Mouse (Mus musculus) forebrain, postnatal 0 days (tissue): ENCODE data around the gene Chd1. TPM values are rescaled to one million over a fixed set of nuclear protein-coding genes. Genes with fewer than 3 reads are reported as not detected.

Experiments
- ATAC-seq: fragments of 200-750 bp; cut with Nextera tagmentation; 2 replicates; pipeline ENCODE4 v1.8.0; 2017; ENCODE audit warnings: mild to moderate bottlenecking, moderate library complexity
- DNase-seq: peaks from one replicate; pipeline ENCODE4 v3.0.0-alpha.2; 2015
- H3K27ac ChIP-seq: fragments of 300-500 bp; sonication (generic); 2 replicates; pipeline ENCODE4 v1.5.1; 2014; ENCODE audit warnings: low read depth, mild to moderate bottlenecking, antibody characterized with exemption, low read length, moderate library complexity, mixed read lengths
- H3K27me3 ChIP-seq: fragments of 300-500 bp; sonication (generic); 2 replicates; pipeline ENCODE4 v1.6.1; 2014; ENCODE audit warnings: mild to moderate bottlenecking, low read length, mixed read lengths; ENCODE audit not compliant: insufficient read depth
- H3K36me3 ChIP-seq: fragments of 300-500 bp; sonication (generic); 2 replicates; pipeline ENCODE4 v1.6.1; 2014; ENCODE audit warnings: mild to moderate bottlenecking, moderate library complexity; ENCODE audit not compliant: insufficient read depth
- H3K4me1 ChIP-seq: fragments of 300-500 bp; sonication (generic); 2 replicates; pipeline ENCODE4 v1.6.1; 2014; ENCODE audit warnings: antibody characterized with exemption; ENCODE audit not compliant: insufficient read depth
- H3K4me2 ChIP-seq: fragments of 300-500 bp; sonication (generic); 2 replicates; pipeline ENCODE4 v1.6.1; 2014; ENCODE audit warnings: low read depth, mild to moderate bottlenecking, moderate library complexity
- H3K4me3 ChIP-seq: fragments of 300-500 bp; sonication (generic); 2 replicates; pipeline ENCODE4 v1.5.1; 2014; ENCODE audit warnings: low read depth, low read length, mixed read lengths
- H3K9ac ChIP-seq: fragments of 300-500 bp; sonication (generic); 2 replicates; pipeline ENCODE4 v1.6.1; 2014; ENCODE audit warnings: mild to moderate bottlenecking
- H3K9me3 ChIP-seq: fragments of 300-500 bp; sonication (generic); 2 replicates; pipeline ENCODE4 v1.6.1; 2016; ENCODE audit warnings: low read length
- CTCF ChIP-seq: sonication (generic); IDR thresholded peaks from 2 replicates; pipeline ENCODE4 v1.5.1; 2016; ENCODE audit warnings: antibody characterized with exemption, control low read depth, low read depth
- WGBS: fragments of 180-500 bp; shearing (Covaris S2); extraction: QIAGEN DNeasy Blood & Tissue Kit; methylation state at CpG from one replicate; pipeline ENCODE4 v1.1.7; 2014; 5-methylcytosine and 5-hydroxymethylcytosine counted together
- polyA plus RNA-seq: library from polyadenylated mRNA; unstranded; fragments of >200 nt; fragmentation: Nextera tagmentation; extraction: Ambion mirVana; gene quantifications from 2 replicates; pipeline ENCODE4 v1.2.1, GENCODE M21; 2015
- total RNA-seq: library from RNA; depleted of rRNA; stranded (reverse); fragments of >200 nt; gene quantifications from 2 replicates; pipeline ENCODE4 v1.2.3, GENCODE M21; 2014; rRNA removed

The Chd1 gene
- total and polyA plus RNA-seq, 2 experiments from 2014 or later: 14.2 to 20.5 TPM

DNA sequence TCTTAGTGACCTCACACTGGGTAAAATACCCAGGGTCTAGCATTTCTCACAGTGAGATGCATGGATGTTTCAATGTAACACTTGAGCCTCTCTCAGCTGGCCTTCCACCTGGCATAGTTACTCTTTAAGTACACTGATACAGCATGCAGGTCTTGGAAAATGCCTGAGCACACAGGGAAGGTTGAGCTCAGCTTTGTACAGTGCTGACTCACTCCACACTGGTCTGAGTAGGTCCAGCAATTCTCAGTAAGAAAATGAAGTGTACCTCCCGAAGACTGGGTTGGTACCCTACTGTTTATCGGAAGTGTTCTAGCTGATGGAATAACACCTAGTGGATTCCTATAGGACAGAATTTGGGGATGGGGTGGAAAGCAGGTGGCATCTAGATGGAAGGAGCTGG, 112.9 kb downstream of the Chd1 start:
- no peak overlapping the region for H3K27ac ChIP-seq
- H3K27me3 ChIP-seq: no peaks in the 10 kb centered on the region
- peaks cover 4% of the 10 kb centered on the region; the same call in 1 of the 2 replicates for H3K4me1 ChIP-seq

GRCm38 (mm10) chr17:15818372-15818771, 113.6 kb downstream of the Chd1 start:
- Histone ChIP-seq H3K4me2 (no peak overlapping the region), H3K4me1 (peaks cover 7% of the 10 kb centered on the region; the same call in 1 of the 2 replicates)

More for the DNA sequence above, 112.9 kb downstream of the Chd1 start:
- ATAC-seq: no peak
- H3K9me3 ChIP-seq: no peaks in the 10 kb centered on the region
- peaks cover 4% of the 10 kb centered on the region; the same call in 1 of the 2 replicates for H3K36me3 ChIP-seq
- H3K4me3 ChIP-seq: no peak overlapping the region
- no peak overlapping the region for H3K9ac ChIP-seq
- no peak overlapping the region for H3K4me2 ChIP-seq
- WGBS: 94% methylated on average over 2 of the region's 2 CpGs
- TF ChIP-seq CTCF: no peak
- DNase-seq: no peak

GRCm38 (mm10) chr17:15820146-15820545, 115.4 kb downstream of the Chd1 start:
- H3K4me3 ChIP-seq: no peak overlapping the region
- no peak for DNase-seq
- no peak overlapping the region for H3K9ac ChIP-seq
- H3K4me1 ChIP-seq: peaks cover 22% of the 10 kb centered on the region; the same call in 1 of the 2 replicates
- no peaks in the 10 kb centered on the region for H3K9me3 ChIP-seq
- no peaks in the 10 kb centered on the region for H3K27me3 ChIP-seq
- no peak for TF ChIP-seq CTCF
- peaks cover 4% of the 10 kb centered on the region; the same call in 1 of the 2 replicates for H3K36me3 ChIP-seq
- no peak for ATAC-seq
- 54% methylated on average over 6 of the region's 6 CpGs for WGBS
- no peak overlapping the region for H3K27ac ChIP-seq
- H3K4me2 ChIP-seq: no peak overlapping the region

More at GRCm38 (mm10) chr17:15818372-15818771, 113.6 kb downstream of the Chd1 start:
- H3K27me3 ChIP-seq: no peaks in the 10 kb centered on the region
- no peak overlapping the region for H3K9ac ChIP-seq
- no peak for TF ChIP-seq CTCF
- H3K36me3 ChIP-seq: peaks cover 4% of the 10 kb centered on the region; the same call in 1 of the 2 replicates
- no peak overlapping the region for H3K4me3 ChIP-seq
- ATAC-seq: no peak
- WGBS: 87% methylated on average over 8 of the region's 8 CpGs
- H3K27ac ChIP-seq: no peak overlapping the region
- no peaks in the 10 kb centered on the region for H3K9me3 ChIP-seq
- DNase-seq: no peak

DNA sequence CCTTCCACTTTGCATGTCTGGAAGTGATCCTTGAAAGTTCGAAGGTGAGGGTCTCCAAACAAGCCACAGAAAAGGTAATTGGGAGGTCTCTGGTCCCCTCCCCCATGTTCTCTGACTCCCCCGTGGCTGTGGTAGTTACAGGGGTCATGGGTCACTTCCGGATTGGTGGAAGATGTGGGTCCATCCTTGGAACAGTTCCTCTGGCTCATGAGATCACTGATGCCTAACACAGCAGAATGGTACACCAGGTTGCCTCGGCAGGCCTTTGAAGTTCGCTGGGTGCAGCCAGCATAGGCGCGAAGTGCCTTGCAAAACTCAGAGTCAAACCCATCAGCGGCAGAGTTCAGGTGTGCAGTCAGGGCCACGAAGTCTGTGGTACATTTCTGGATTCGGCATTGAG, 116.0 kb downstream of the Chd1 start:
- Histone ChIP-seq H3K36me3 (peaks cover 4% of the 10 kb centered on the region; the same call in 1 of the 2 replicates), H3K4me3 (no peak overlapping the region), H3K4me1 (peaks cover 22% of the 10 kb centered on the region; the same call in 1 of the 2 replicates), H3K9me3 (no peaks in the 10 kb centered on the region), H3K4me2 (no peak overlapping the region), H3K27ac (no peak overlapping the region), H3K9ac (no peak overlapping the region), H3K27me3 (no peaks in the 10 kb centered on the region)
- DNase-seq (no peak), ATAC-seq (no peak)
- no peak for TF ChIP-seq CTCF
- WGBS: 90% methylated on average over 10 of the region's 10 CpGs

- Histone ChIP-seq H3K4me3 (no peak overlapping the region), H3K4me1 (peaks cover 22% of the 10 kb centered on the region; the same call in 1 of the 2 replicates), H3K9me3 (no peaks in the 10 kb centered on the region), H3K36me3 (peaks cover 4% of the 10 kb centered on the region; the same call in 1 of the 2 replicates), H3K4me2 (no peak overlapping the region), H3K27ac (no peak overlapping the region), H3K27me3 (no peaks in the 10 kb centered on the region), H3K9ac (no peak overlapping the region)
- ATAC-seq: no peak
- DNase-seq: no peak
- WGBS: 90% methylated on average over 4 of the region's 4 CpGs
- no peak for TF ChIP-seq CTCF
Observed at GRCm38 (mm10) chr17:15821706-15822105, 116.9 kb downstream of the Chd1 start.

Other genes starting within 250 kb of the Chd1 start
- 143 and 195 TPM in 2 replicates for gene Psmb1, start 205.2 kb upstream of the Chd1 start, total RNA-seq
- 267 and 334 TPM in 2 replicates for gene Psmb1, start 205.2 kb upstream of the Chd1 start, polyA plus RNA-seq
- gene Tbp, start 205.1 kb upstream of the Chd1 start, total RNA-seq: 49.3 and 53.0 TPM in 2 replicates
- 40.2 and 43.9 TPM in 2 replicates for gene Tbp, start 205.1 kb upstream of the Chd1 start, polyA plus RNA-seq
- 57.9 and 60.8 TPM in 2 replicates for gene Pdcd2, start 177.7 kb upstream of the Chd1 start, total RNA-seq
- 47.5 and 49.9 TPM in 2 replicates for gene Pdcd2, start 177.7 kb upstream of the Chd1 start, polyA plus RNA-seq
- gene Prdm9, start 140.6 kb upstream of the Chd1 start, total RNA-seq: 1.00 and 1.2 TPM in 2 replicates
- gene Prdm9, start 140.6 kb upstream of the Chd1 start, polyA plus RNA-seq: 0.86 and 1.0 TPM in 2 replicates
- 64.7 and 81.4 TPM in 2 replicates for gene Rgmb, start 126.1 kb downstream of the Chd1 start, total RNA-seq
- gene Rgmb, start 126.1 kb downstream of the Chd1 start, polyA plus RNA-seq: 40.6 and 48.1 TPM in 2 replicates